Mouse (Mus musculus) stomach, embryonic 16.5 days (tissue): ENCODE measurements around the gene Olfr376. TPM values are rescaled to one million over a fixed set of nuclear protein-coding genes. Genes with fewer than 3 reads are reported as not detected.
A peak's percentile ranks its signal among the peaks of the same experiment; 100 is the strongest.

Source experiments
- ATAC-seq: fragments of 200-750 bp; cut with Nextera tagmentation; 2 replicates; pipeline ENCODE4 v1.8.0; 2017; ENCODE audit warnings: moderate number of reproducible peaks, moderate TSS enrichment; ENCODE audit not compliant: insufficient read depth, low FRiP score
- H3K27ac ChIP-seq: fragments of 300-500 bp; sonication (generic); 2 replicates; pipeline ENCODE4 v1.5.1; 2014; ENCODE audit warnings: low read length
- H3K27me3 ChIP-seq: fragments of 300-500 bp; sonication (generic); 2 replicates; pipeline ENCODE4 v1.6.1; 2014; ENCODE audit warnings: low read length, control low read depth, mixed read lengths; ENCODE audit not compliant: control insufficient read depth, insufficient read depth
- H3K36me3 ChIP-seq: fragments of 300-500 bp; sonication (generic); 2 replicates; pipeline ENCODE4 v1.6.1; 2014; ENCODE audit warnings: low read length; ENCODE audit not compliant: control insufficient read depth, insufficient read depth
- H3K4me1 ChIP-seq: fragments of 300-500 bp; sonication (generic); 2 replicates; pipeline ENCODE4 v1.6.1; 2014; ENCODE audit warnings: low read length, control low read depth, mixed read lengths; ENCODE audit not compliant: control insufficient read depth, insufficient read depth
- H3K4me2 ChIP-seq: fragments of 300-500 bp; sonication (generic); 2 replicates; pipeline ENCODE4 v1.6.1; 2014; ENCODE audit warnings: low read depth, low read length, mixed read lengths
- H3K4me3 ChIP-seq: fragments of 300-500 bp; sonication (generic); replicated peaks from 2 replicates; pipeline ENCODE4 v1.5.1; 2014; ENCODE audit warnings: mild to moderate bottlenecking, low read length
- H3K9ac ChIP-seq: fragments of 300-500 bp; sonication (generic); 2 replicates; pipeline ENCODE4 v1.6.1; 2014; ENCODE audit warnings: low read length
- H3K9me3 ChIP-seq: fragments of 300-500 bp; sonication (generic); replicated peaks from 2 replicates; pipeline ENCODE4 v1.6.1; 2016; ENCODE audit warnings: low read length, control low read depth; ENCODE audit not compliant: control insufficient read depth
- WGBS: fragments of 180-500 bp; shearing (Covaris S2); extraction: QIAGEN DNeasy Blood & Tissue Kit; methylation state at CpG from one replicate; pipeline ENCODE4 v1.1.7; 2014; 5-methylcytosine and 5-hydroxymethylcytosine counted together
- polyA plus RNA-seq: library from polyadenylated mRNA; unstranded; fragments of >200 nt; fragmentation: Nextera tagmentation; extraction: Ambion mirVana; gene quantifications from 2 replicates; pipeline ENCODE4 v1.2.1, GENCODE M21; 2015

The Olfr376 gene
- not detected in 2 replicates for polyA plus RNA-seq

- H3K36me3 ChIP-seq: no peaks in the 10 kb centered on the region
- 83% methylated on average over 2 of the region's 2 CpGs for WGBS
- H3K27ac ChIP-seq: no peak within 1 kb of the TSS
- no peaks in the 10 kb centered on the region for H3K4me1 ChIP-seq
- no peak for ATAC-seq
- H3K4me2 ChIP-seq: no peak within 1 kb of the TSS
- no peak within 1 kb of the TSS for H3K9ac ChIP-seq
- H3K4me3 ChIP-seq: no peak within 1 kb of the TSS
- H3K9me3 ChIP-seq: no peaks in the 10 kb centered on the region
- no peaks in the 10 kb centered on the region for H3K27me3 ChIP-seq
These were observed at the start of gene Olfr376 for GRCm38 (mm10) chr11:73370946-73371345. Gene Olfr376, plus strand, starts transcription at chr11:73371246.

GRCm38 (mm10) chr11:73323906-73324830 lies 46.9 kb upstream of the Olfr376 start:
- no peaks in the 10 kb centered on the region for H3K27me3 ChIP-seq
- 58% methylated on average over 9 of the region's 9 CpGs for WGBS
- no peak overlapping the region for H3K9ac ChIP-seq
- H3K4me3 ChIP-seq: peak overlapping the region; percentile 9; the same call in 1 of the 2 replicates
- H3K4me2 ChIP-seq: peak overlapping the region; percentile 31
- peaks cover 12% of the 10 kb centered on the region; the same call in 1 of the 2 replicates for H3K4me1 ChIP-seq
- H3K9me3 ChIP-seq: no peaks in the 10 kb centered on the region
- no peak for ATAC-seq
- no peaks in the 10 kb centered on the region for H3K36me3 ChIP-seq
- no peak overlapping the region; the same call in 1 of the 2 replicates for H3K27ac ChIP-seq

- Histone ChIP-seq H3K27ac (peak overlapping the region; percentile 54), H3K9ac (no peak overlapping the region)
- WGBS: 20% methylated on average over 12 of the region's 12 CpGs
These were observed 44.6 kb upstream of the Olfr376 start for GRCm38 (mm10) chr11:73326485-73326886.

GRCm38 (mm10) chr11:73327361-73327760 lies 43.7 kb upstream of the Olfr376 start:
- 49% methylated on average over 4 of the region's 4 CpGs for WGBS
- Histone ChIP-seq H3K4me1 (peaks cover 12% of the 10 kb centered on the region; the same call in 1 of the 2 replicates), H3K4me3 (no peak overlapping the region), H3K9me3 (no peaks in the 10 kb centered on the region), H3K4me2 (peak overlapping the region; percentile 40; the same call in 1 of the 2 replicates), H3K9ac (no peak overlapping the region), H3K36me3 (no peaks in the 10 kb centered on the region), H3K27ac (peak overlapping the region; percentile 21; the same call in 1 of the 2 replicates), H3K27me3 (no peaks in the 10 kb centered on the region)
- peak; percentile 74; the same call in 1 of the 2 replicates for ATAC-seq

More at GRCm38 (mm10) chr11:73326485-73326886, 44.6 kb upstream of the Olfr376 start:
- Histone ChIP-seq H3K27me3 (no peaks in the 10 kb centered on the region), H3K36me3 (no peaks in the 10 kb centered on the region), H3K4me1 (peaks cover 12% of the 10 kb centered on the region; the same call in 1 of the 2 replicates), H3K9me3 (no peaks in the 10 kb centered on the region), H3K4me2 (peak overlapping the region; percentile 40), H3K4me3 (peak overlapping the region; percentile 28)
- peak; percentile 73; the same call in 1 of the 2 replicates for ATAC-seq

- 78% methylated on average over 27 of the region's 27 CpGs for WGBS
- H3K9me3 ChIP-seq: no peaks in the 10 kb centered on the region
- no peak within 1 kb of the TSS for H3K27ac ChIP-seq
- ATAC-seq: no peak
- H3K4me3 ChIP-seq: no peak within 1 kb of the TSS
- H3K4me1 ChIP-seq: peaks cover 8% of the 10 kb centered on the region; the same call in 1 of the 2 replicates
- H3K9ac ChIP-seq: no peak within 1 kb of the TSS
- no peaks in the 10 kb centered on the region for H3K27me3 ChIP-seq
- no peak within 1 kb of the TSS for H3K4me2 ChIP-seq
- no peaks in the 10 kb centered on the region for H3K36me3 ChIP-seq
These were observed 41.6 kb upstream of the Olfr376 start, which contains the start of the genes Aspa, Gm49340 and Spata22 for GRCm38 (mm10) chr11:73329442-73329841. Gene Aspa, minus strand, starts transcription at chr11:73329596. Gene Gm49340, plus strand, starts transcription at chr11:73329741. Gene Spata22, plus strand, starts transcription at chr11:73329741.

GRCm38 (mm10) chr11:73333357-73333756 lies 37.7 kb upstream of the Olfr376 start:
- WGBS: 74% methylated on average over 2 of the region's 2 CpGs
- Histone ChIP-seq H3K27me3 (no peaks in the 10 kb centered on the region), H3K36me3 (no peaks in the 10 kb centered on the region), H3K4me3 (no peak overlapping the region), H3K27ac (no peak overlapping the region), H3K4me2 (no peak overlapping the region), H3K9me3 (no peaks in the 10 kb centered on the region), H3K4me1 (no peaks in the 10 kb centered on the region), H3K9ac (no peak overlapping the region)
- ATAC-seq: no peak

- Histone ChIP-seq H3K4me3 (no peak overlapping the region), H3K4me1 (no peaks in the 10 kb centered on the region), H3K9ac (no peak overlapping the region), H3K4me2 (no peak overlapping the region), H3K36me3 (no peaks in the 10 kb centered on the region), H3K9me3 (no peaks in the 10 kb centered on the region), H3K27me3 (no peaks in the 10 kb centered on the region), H3K27ac (no peak overlapping the region)
- ATAC-seq: no peak
- 63% methylated on average over 4 of the region's 4 CpGs for WGBS
These were observed 34.1 kb upstream of the Olfr376 start for GRCm38 (mm10) chr11:73336919-73337318.

GRCm38 (mm10) chr11:73350483-73350882 lies 20.6 kb upstream of the Olfr376 start, which contains the start of gene Olfr20:
Gene Olfr20, plus strand, starts transcription at chr11:73350783.
- Histone ChIP-seq H3K4me2 (no peak within 1 kb of the TSS), H3K27ac (no peak within 1 kb of the TSS), H3K9ac (no peak within 1 kb of the TSS), H3K4me3 (no peak within 1 kb of the TSS), H3K4me1 (no peaks in the 10 kb centered on the region), H3K36me3 (no peaks in the 10 kb centered on the region), H3K27me3 (no peaks in the 10 kb centered on the region), H3K9me3 (no peaks in the 10 kb centered on the region)
- ATAC-seq: no peak
- 44% methylated on average over 3 of the region's 3 CpGs for WGBS

GRCm38 (mm10) chr11:73395374-73395773 lies 24.3 kb downstream of the Olfr376 start:
- no peaks in the 10 kb centered on the region for H3K4me1 ChIP-seq
- H3K9ac ChIP-seq: no peak overlapping the region
- no peaks in the 10 kb centered on the region for H3K36me3 ChIP-seq
- ATAC-seq: no peak
- H3K4me2 ChIP-seq: no peak overlapping the region
- H3K9me3 ChIP-seq: no peaks in the 10 kb centered on the region
- 68% methylated on average over 4 of the region's 4 CpGs for WGBS
- no peaks in the 10 kb centered on the region for H3K27me3 ChIP-seq
- H3K4me3 ChIP-seq: no peak overlapping the region
- no peak overlapping the region for H3K27ac ChIP-seq
